Mouse (Mus musculus): ENCODE measurements around the gene Papln.

Papln gene

GRCm38 (mm10) chr12:83833979-83834378, 70.5 kb downstream of the Papln start:
- no peak for DNase-seq (ENCODE audit: low spot score in 2 of 2)

- no peak for DNase-seq (ENCODE audit: low spot score in 2 of 2)
These were observed 78.2 kb downstream of the Papln start for GRCm38 (mm10) chr12:83841409-83842190.
